In the genomic region with DNA sequence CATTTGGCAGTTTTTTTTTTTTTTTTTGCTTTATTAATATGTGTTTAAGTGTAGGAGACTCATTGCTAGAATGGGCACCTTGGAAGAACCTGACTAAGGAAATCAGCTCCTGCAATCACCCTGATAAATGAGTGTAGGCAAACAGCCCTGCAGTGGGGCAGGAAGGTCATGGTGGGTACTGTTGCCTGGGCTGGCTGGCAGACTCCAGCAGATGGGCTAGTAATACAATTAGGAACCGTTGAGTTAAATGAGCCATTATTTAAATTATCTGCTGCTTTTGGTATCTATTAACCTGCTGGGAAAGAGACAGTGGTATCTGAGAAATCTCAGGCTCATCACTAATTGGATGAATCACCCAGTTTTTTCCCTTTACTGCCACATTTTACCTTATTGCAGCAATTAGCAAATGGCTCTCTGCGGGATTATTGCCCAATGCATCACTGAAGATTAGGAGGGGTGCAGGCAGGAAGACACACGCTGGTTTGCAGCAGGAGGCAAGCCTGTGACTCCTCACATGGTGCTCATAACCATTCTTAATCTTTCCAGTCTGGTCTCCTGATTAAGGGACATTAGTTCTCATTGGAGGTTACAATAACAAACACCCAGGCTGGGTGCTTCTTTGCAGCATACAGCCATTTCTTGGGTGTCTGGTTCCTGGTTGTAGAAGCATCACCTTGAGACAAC, we compare ENCODE assay signal across 19 mouse cellular contexts. TPM values are rescaled to one million over a fixed set of nuclear protein-coding genes. Genes with fewer than 3 reads are reported as not detected.
A peak's percentile ranks its signal among the peaks of the same experiment; 100 is the strongest.
DNase-seq lines count a peak whose midpoint lies in the region; ATAC-seq and TF ChIP-seq lines count a peak whose summit lies in the region.
"Had no signal": no experiment of that assay in that cellular context is flagged by ENCODE, and none has a peak within 500 bp of the region (broad histone marks: within the 10 kb centered on the region; RNA-seq: fewer than 3 reads in every experiment).

No protein-coding gene starts in this region.

- H3K27ac ChIP-seq in forebrain, embryonic 14.5 days (ENCODE audit: low read depth, low read length) = no peak overlapping the region
- no peak overlapping the region for H3K27ac ChIP-seq in forebrain, embryonic 11.5 days (ENCODE audit: low read depth, low read length)
- H3K27ac ChIP-seq in midbrain, postnatal 0 days (ENCODE audit: low read depth, low read length) = no peak overlapping the region
- no peak overlapping the region for H3K27ac ChIP-seq in midbrain, embryonic 16.5 days (ENCODE audit: low read length)
- H3K27ac ChIP-seq in hindbrain, embryonic 16.5 days (ENCODE audit: low read depth, low read length) = no peak overlapping the region
- H3K27ac ChIP-seq: forebrain, embryonic 10.5 days; gastrocnemius, adult 2 months; limb, embryonic 15.5 days; liver, embryonic 15.5 days; midbrain, embryonic 13.5 days had no signal

- H3K4me1 ChIP-seq in forebrain, embryonic 14.5 days (ENCODE audit: control insufficient read depth, insufficient read depth, low read length) = no peaks in the 10 kb centered on the region
- H3K4me1 ChIP-seq in forebrain, embryonic 11.5 days (replicated peaks; ENCODE audit: control insufficient read depth, insufficient read depth, low read length) = no peaks in the 10 kb centered on the region
- H3K4me1 ChIP-seq in midbrain, postnatal 0 days (ENCODE audit: insufficient read depth, low read length) = no peaks in the 10 kb centered on the region
- no peaks in the 10 kb centered on the region for H3K4me1 ChIP-seq in midbrain, embryonic 16.5 days (ENCODE audit: control insufficient read depth, insufficient read depth, low read length)
- no peaks in the 10 kb centered on the region for H3K4me1 ChIP-seq in hindbrain, embryonic 16.5 days (ENCODE audit: control insufficient read depth, insufficient read depth, low read depth, low read length)
- H3K4me1 ChIP-seq: limb, embryonic 15.5 days; liver, embryonic 15.5 days; midbrain, embryonic 13.5 days had no signal

- ATAC-seq in forebrain, embryonic 14.5 days = no peak
- ATAC-seq in forebrain, embryonic 11.5 days (replicated peaks; ENCODE audit: low FRiP score) = no peak
- no peak for ATAC-seq in midbrain, postnatal 0 days (ENCODE audit: low FRiP score)
- ATAC-seq in midbrain, embryonic 16.5 days = no peak
- peak; percentile 64 for ATAC-seq in hindbrain, embryonic 16.5 days
- ATAC-seq: midbrain, embryonic 13.5 days had no signal

- H3K4me2 ChIP-seq in forebrain, embryonic 14.5 days (ENCODE audit: low read length) = no peak overlapping the region
- H3K4me2 ChIP-seq in forebrain, embryonic 11.5 days (ENCODE audit: low read depth, low read length, severe bottlenecking) = no peak overlapping the region
- no peak overlapping the region for H3K4me2 ChIP-seq in midbrain, postnatal 0 days (ENCODE audit: low read depth, low read length, poor library complexity, severe bottlenecking)
- H3K4me2 ChIP-seq in midbrain, embryonic 16.5 days (ENCODE audit: low read length) = no peak overlapping the region
- no peak overlapping the region for H3K4me2 ChIP-seq in hindbrain, embryonic 16.5 days (ENCODE audit: low read length)
- H3K4me2 ChIP-seq: heart, embryonic 12.5 days; limb, embryonic 15.5 days; liver, embryonic 15.5 days; midbrain, embryonic 13.5 days had no signal

- H3K9me3 ChIP-seq in forebrain, embryonic 14.5 days (replicated peaks; ENCODE audit: control insufficient read depth, low read length) = no peaks in the 10 kb centered on the region
- no peaks in the 10 kb centered on the region for H3K9me3 ChIP-seq in forebrain, embryonic 11.5 days (ENCODE audit: control insufficient read depth, low read length)
- H3K9me3 ChIP-seq in midbrain, postnatal 0 days (ENCODE audit: low read length) = no peaks in the 10 kb centered on the region
- H3K9me3 ChIP-seq in midbrain, embryonic 16.5 days (replicated peaks; ENCODE audit: control insufficient read depth, low read length, poor library complexity, severe bottlenecking) = no peaks in the 10 kb centered on the region
- no peaks in the 10 kb centered on the region for H3K9me3 ChIP-seq in hindbrain, embryonic 16.5 days (ENCODE audit: control insufficient read depth, low read length)
- H3K9me3 ChIP-seq: forebrain, embryonic 10.5 days; heart, embryonic 12.5 days; limb, embryonic 15.5 days; liver, embryonic 15.5 days; midbrain, embryonic 13.5 days had no signal

- no peak for TF ChIP-seq CTCF in midbrain, postnatal 0 days (IDR thresholded peaks at IDR 0.05)

- H3K9ac ChIP-seq in forebrain, embryonic 14.5 days (ENCODE audit: low read length) = no peak overlapping the region
- H3K9ac ChIP-seq in forebrain, embryonic 11.5 days (ENCODE audit: low read length) = no peak overlapping the region
- H3K9ac ChIP-seq in midbrain, postnatal 0 days (replicated peaks; ENCODE audit: low read length, poor library complexity, severe bottlenecking) = no peak overlapping the region
- no peak overlapping the region for H3K9ac ChIP-seq in midbrain, embryonic 16.5 days (ENCODE audit: low read depth, low read length)
- H3K9ac ChIP-seq in hindbrain, embryonic 16.5 days (ENCODE audit: low read depth, low read length) = no peak overlapping the region
- H3K9ac ChIP-seq: heart, embryonic 12.5 days; limb, embryonic 15.5 days; liver, embryonic 15.5 days; midbrain, embryonic 13.5 days had no signal

- WGBS in forebrain, embryonic 14.5 days = 54% methylated on average over 3 of the region's 3 CpGs
- WGBS in forebrain, embryonic 11.5 days = 58% methylated on average over 3 of the region's 3 CpGs
- 50% methylated on average over 3 of the region's 3 CpGs for WGBS in midbrain, postnatal 0 days
- 50% methylated on average over 3 of the region's 3 CpGs for WGBS in midbrain, embryonic 16.5 days
- 34% methylated on average over 3 of the region's 3 CpGs for WGBS in hindbrain, embryonic 16.5 days

- no peaks in the 10 kb centered on the region for H3K27me3 ChIP-seq in forebrain, embryonic 14.5 days (replicated peaks; ENCODE audit: control insufficient read depth, insufficient read depth, low read length)
- H3K27me3 ChIP-seq in forebrain, embryonic 11.5 days (ENCODE audit: control insufficient read depth, insufficient read depth, low read length) = no peaks in the 10 kb centered on the region
- no peaks in the 10 kb centered on the region for H3K27me3 ChIP-seq in midbrain, postnatal 0 days (ENCODE audit: insufficient read depth, low read length)
- H3K27me3 ChIP-seq in midbrain, embryonic 16.5 days (ENCODE audit: control insufficient read depth, insufficient read depth, low read depth, low read length) = no peaks in the 10 kb centered on the region
- H3K27me3 ChIP-seq in hindbrain, embryonic 16.5 days (replicated peaks; ENCODE audit: control insufficient read depth, insufficient read depth, low read length) = no peaks in the 10 kb centered on the region
- H3K27me3 ChIP-seq: heart, embryonic 12.5 days; limb, embryonic 15.5 days; midbrain, embryonic 13.5 days had no signal

- H3K4me3 ChIP-seq in forebrain, embryonic 14.5 days (ENCODE audit: low read depth, low read length) = no peak overlapping the region
- H3K4me3 ChIP-seq in forebrain, embryonic 11.5 days (ENCODE audit: low read depth, low read length) = no peak overlapping the region
- no peak overlapping the region for H3K4me3 ChIP-seq in midbrain, postnatal 0 days (ENCODE audit: low read depth, low read length)
- no peak overlapping the region for H3K4me3 ChIP-seq in midbrain, embryonic 16.5 days (ENCODE audit: low read depth, low read length)
- no peak overlapping the region for H3K4me3 ChIP-seq in hindbrain, embryonic 16.5 days (ENCODE audit: low read length)
- H3K4me3 ChIP-seq: forebrain, embryonic 10.5 days; gastrocnemius, adult 2 months; heart, embryonic 12.5 days; limb, embryonic 15.5 days; liver, embryonic 15.5 days; midbrain, embryonic 13.5 days; myocyte had no signal

- H3K36me3 ChIP-seq in forebrain, embryonic 14.5 days (ENCODE audit: control insufficient read depth, insufficient read depth, low read length) = no peaks in the 10 kb centered on the region
- H3K36me3 ChIP-seq in forebrain, embryonic 11.5 days (ENCODE audit: control insufficient read depth, insufficient read depth, low read length) = no peaks in the 10 kb centered on the region
- H3K36me3 ChIP-seq in midbrain, postnatal 0 days (ENCODE audit: insufficient read depth, low read length) = no peaks in the 10 kb centered on the region
- H3K36me3 ChIP-seq in midbrain, embryonic 16.5 days (ENCODE audit: control insufficient read depth, insufficient read depth, low read length) = no peaks in the 10 kb centered on the region
- H3K36me3 ChIP-seq in hindbrain, embryonic 16.5 days (ENCODE audit: control insufficient read depth, insufficient read depth, low read length) = no peaks in the 10 kb centered on the region
- H3K36me3 ChIP-seq: forebrain, embryonic 10.5 days; heart, embryonic 12.5 days; limb, embryonic 15.5 days; liver, embryonic 15.5 days; midbrain, embryonic 13.5 days had no signal

- peak; percentile 4 for DNase-seq in forebrain, embryonic 14.5 days (ENCODE audit: low spot score)
- no peak for DNase-seq in forebrain, embryonic 11.5 days (ENCODE audit: low spot score)
- DNase-seq in midbrain, postnatal 0 days (ENCODE audit: low spot score) = peak; percentile 36
- DNase-seq in retina, embryonic 14.5 days (ENCODE audit: low spot score) = peak; percentile 37
- no peak for DNase-seq in urinary bladder, postnatal 14 days (ENCODE audit: low spot score)
- DNase-seq in layer of hippocampus, postnatal 25 days (ENCODE audit: extremely low spot score in 1 of 2, low spot score in 1 of 2) = no peak
- DNase-seq: adrenal gland, postnatal 25 days; cerebellum, adult 8-10 months had no signal

RNA-seq across cellular contexts. Expression of gene Bace2, which starts 35.3 kb away (rescaled TPM):
- polyA plus RNA-seq in forebrain, embryonic 14.5 days (2014; fragmentation: Nextera tagmentation; extraction: Ambion mirVana) = 1.8 and 2.9 TPM in 2 replicates
- polyA plus RNA-seq in forebrain, embryonic 11.5 days (2014; fragmentation: Nextera tagmentation; extraction: Ambion mirVana) = 1.6 and 2.0 TPM in 2 replicates
- 1.1 and 2.5 TPM in 2 replicates for total RNA-seq in midbrain, postnatal 0 days (2014; rRNA removed)
- polyA plus RNA-seq in midbrain, postnatal 0 days (2015; fragmentation: Nextera tagmentation; extraction: Ambion mirVana) = 3.8 and 4.5 TPM in 2 replicates
- 2.8 and 3.5 TPM in 2 replicates for polyA plus RNA-seq in midbrain, embryonic 16.5 days (2015; fragmentation: Nextera tagmentation; extraction: Ambion mirVana)
- 4.6 and 5.3 TPM in 2 replicates for polyA plus RNA-seq in hindbrain, embryonic 16.5 days (2015; fragmentation: Nextera tagmentation; extraction: Ambion mirVana)
- total RNA-seq in layer of hippocampus, postnatal 25 days (2021) = 1 to 10 TPM; 3.2 to 4.0 TPM
- total RNA-seq: granulocyte monocyte progenitor cell, adult 5-6 weeks; megakaryocyte progenitor cell, adult 5-6 weeks had no signal

Comparison
In these comparisons a context has a peak if more than half of its experiments do, and no peak if none do; other contexts are left out.
1. DNase-seq: peak in forebrain, embryonic 14.5 days (single experiment), midbrain, postnatal 0 days (single experiment) and retina, embryonic 14.5 days (single experiment); none in forebrain, embryonic 11.5 days (single experiment), urinary bladder, postnatal 14 days (single experiment) and layer of hippocampus, postnatal 25 days (0 of 2).